Mouse (Mus musculus) lung, postnatal 0 days (tissue): ENCODE data around the gene Gmcl1. TPM values are rescaled to one million over a fixed set of nuclear protein-coding genes. Genes with fewer than 3 reads are reported as not detected.

Experiments used
- ATAC-seq: fragments of 200-750 bp; cut with Nextera tagmentation; 2 replicates; pipeline ENCODE4 v1.8.0; 2017; ENCODE audit warnings: moderate library complexity
- DNase-seq: peaks from one replicate; pipeline ENCODE4 v3.0.0-alpha.2; 2016; ENCODE audit warnings: low spot score
- H3K27ac ChIP-seq: fragments of 300-500 bp; sonication (generic); 2 replicates; pipeline ENCODE4 v1.5.1; 2014; ENCODE audit warnings: antibody characterized with exemption, mild to moderate bottlenecking, low read length, mixed read lengths
- H3K27me3 ChIP-seq: fragments of 300-500 bp; sonication (generic); replicated peaks from 2 replicates; pipeline ENCODE4 v1.6.1; 2014; ENCODE audit warnings: low read length, mixed read lengths; ENCODE audit not compliant: insufficient read depth
- H3K36me3 ChIP-seq: fragments of 300-500 bp; sonication (generic); 2 replicates; pipeline ENCODE4 v1.6.1; 2014; ENCODE audit warnings: low read length, mixed read lengths; ENCODE audit not compliant: insufficient read depth
- H3K4me1 ChIP-seq: fragments of 300-500 bp; sonication (generic); 2 replicates; pipeline ENCODE4 v1.6.1; 2014; ENCODE audit warnings: antibody characterized with exemption, low read depth, low read length, mixed read lengths; ENCODE audit not compliant: insufficient read depth
- H3K4me2 ChIP-seq: fragments of 300-500 bp; sonication (generic); replicated peaks from 2 replicates; pipeline ENCODE4 v1.6.1; 2014; ENCODE audit warnings: low read depth, mild to moderate bottlenecking, low read length, moderate library complexity, mixed read lengths
- H3K4me3 ChIP-seq: fragments of 300-500 bp; sonication (generic); 2 replicates; pipeline ENCODE4 v1.5.1; 2014; ENCODE audit warnings: low read depth, low read length
- H3K9ac ChIP-seq: fragments of 300-500 bp; sonication (generic); replicated peaks from 2 replicates; pipeline ENCODE4 v1.6.1; 2014; ENCODE audit warnings: low read depth, mild to moderate bottlenecking
- H3K9me3 ChIP-seq: fragments of 300-500 bp; sonication (generic); 2 replicates; pipeline ENCODE4 v1.6.1; 2016; ENCODE audit warnings: low read length, mixed read lengths
- CTCF ChIP-seq: IDR thresholded peaks from 2 replicates; pipeline ENCODE4 v1.5.1; 2016; ENCODE audit warnings: antibody characterized with exemption, mild to moderate bottlenecking
- EP300 ChIP-seq: IDR thresholded peaks from 2 replicates; pipeline ENCODE4 v1.6.1; 2016; ENCODE audit warnings: antibody characterized with exemption, mild to moderate bottlenecking, control low read depth
- WGBS: fragments of 180-500 bp; shearing (Covaris S2); extraction: QIAGEN DNeasy Blood & Tissue Kit; methylation state at CpG from one replicate; pipeline ENCODE4 v1.1.7; 2014; 5-methylcytosine and 5-hydroxymethylcytosine counted together
- polyA plus RNA-seq: library from polyadenylated mRNA; unstranded; fragments of >200 nt; fragmentation: Nextera tagmentation; extraction: Ambion mirVana; gene quantifications from 2 replicates; pipeline ENCODE4 v1.2.1, GENCODE M21; 2015

The Gmcl1 gene
- polyA plus RNA-seq, 1 experiment from 2014 or later = 12.2 TPM

DNA sequence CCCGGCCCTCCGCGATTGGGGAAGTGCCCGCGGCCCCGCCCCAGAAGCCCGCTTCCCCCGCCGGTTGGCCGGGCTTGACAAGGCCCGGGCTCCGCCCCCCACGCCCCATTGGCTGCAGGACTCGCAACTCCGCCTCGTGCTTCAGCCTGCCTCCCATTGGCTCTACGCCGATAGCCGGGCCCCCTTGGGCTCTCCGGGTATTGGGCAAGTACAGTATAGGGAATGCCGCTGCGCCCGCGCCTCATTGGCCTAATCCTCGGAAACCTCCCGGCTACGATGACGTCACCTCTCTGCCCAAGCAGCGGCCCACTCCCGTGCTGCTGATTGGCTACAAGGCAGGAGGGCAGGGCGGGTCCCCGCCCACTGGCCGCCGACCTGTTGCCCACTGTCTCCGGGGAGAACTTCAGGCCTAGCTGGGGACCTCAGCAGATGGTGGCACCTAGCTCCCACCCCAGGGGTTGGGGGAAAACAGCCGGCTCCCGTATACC, 63.9 kb downstream of the Gmcl1 start:
- DNase-seq = peak; percentile 100
- H3K9ac ChIP-seq = peak overlapping the region; percentile 51
- peaks cover 12% of the 10 kb centered on the region; the same call in 1 of the 2 replicates for H3K4me1 ChIP-seq
- H3K27me3 ChIP-seq = no peaks in the 10 kb centered on the region
- H3K4me2 ChIP-seq = peak overlapping the region; percentile 71
- TF ChIP-seq EP300 (0 out of 2 replicates have a peak, but pooled peaks have one; percentile 7), CTCF (no peak)
- peaks cover 10% of the 10 kb centered on the region; the same call in 1 of the 2 replicates for H3K36me3 ChIP-seq
- peak overlapping the region; percentile 99 for H3K4me3 ChIP-seq
- no peaks in the 10 kb centered on the region for H3K9me3 ChIP-seq
- WGBS = under 1% methylated on average over 22 of the region's 37 CpGs
- peak; percentile 99 for ATAC-seq
- peak overlapping the region; percentile 90 for H3K27ac ChIP-seq

DNA sequence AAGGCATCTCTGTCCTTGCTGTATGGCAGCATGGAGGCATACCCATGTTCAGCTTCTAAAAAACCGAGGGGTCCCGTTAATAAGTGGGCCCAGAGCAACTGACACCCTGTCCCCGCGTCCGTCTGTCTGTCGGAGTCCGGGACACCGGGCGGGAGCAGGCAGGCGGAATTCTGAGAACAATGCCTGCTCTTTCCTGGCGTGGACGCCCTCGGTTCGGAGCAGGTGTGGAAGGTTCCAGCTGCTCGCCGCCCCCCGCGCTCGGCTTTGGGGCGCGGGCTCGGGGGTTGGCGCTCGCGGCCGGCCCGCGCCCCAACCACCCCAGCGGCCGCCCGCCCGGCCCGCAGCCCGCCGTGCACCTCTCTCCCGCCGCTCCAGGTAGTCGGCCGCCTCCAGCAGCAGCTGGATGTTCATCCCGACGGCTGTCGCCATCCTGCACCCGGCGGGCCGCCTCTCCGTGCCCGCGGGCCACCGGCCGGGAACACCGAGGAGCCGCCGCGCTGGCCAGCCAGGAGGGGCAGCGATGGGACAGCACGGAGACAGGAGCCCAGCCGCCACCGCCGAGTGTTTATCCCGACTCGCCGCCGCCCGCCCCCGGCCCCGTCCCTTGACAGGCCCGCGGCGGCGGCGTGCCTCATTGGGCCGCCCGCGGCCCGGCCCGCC, 64.5 kb downstream of the Gmcl1 start, which contains the start of gene Mxd1:
Gene Mxd1 (minus strand): TSS at position 582 of the 660 bp plus-strand sequence.
- Histone ChIP-seq H3K9me3 (no peaks in the 10 kb centered on the region), H3K4me3 (peak within 1 kb of the TSS; percentile 99), H3K9ac (peak within 1 kb of the TSS; percentile 87), H3K4me2 (peak within 1 kb of the TSS; percentile 95), H3K36me3 (peaks cover 16% of the 10 kb centered on the region; the same call in 1 of the 2 replicates), H3K27me3 (no peaks in the 10 kb centered on the region), H3K27ac (peak within 1 kb of the TSS; percentile 90), H3K4me1 (peaks cover 12% of the 10 kb centered on the region; the same call in 1 of the 2 replicates)
- ATAC-seq = peak; percentile 3; the same call in 1 of the 2 replicates
- WGBS = 0% methylated on average over 26 of the region's 76 CpGs
- no peak for TF ChIP-seq EP300
- no peak; the same call in 1 of the 2 replicates for TF ChIP-seq CTCF
- peak; percentile 16 for DNase-seq

- Histone ChIP-seq H3K4me1 (peaks cover 12% of the 10 kb centered on the region; the same call in 1 of the 2 replicates), H3K27me3 (no peaks in the 10 kb centered on the region), H3K4me3 (peak overlapping the region; percentile 99; the same call in 1 of the 2 replicates), H3K36me3 (peaks cover 21% of the 10 kb centered on the region), H3K27ac (no peak overlapping the region), H3K9me3 (no peaks in the 10 kb centered on the region), H3K9ac (no peak overlapping the region), H3K4me2 (peak overlapping the region; percentile 95)
- no peak for ATAC-seq
- DNase-seq = no peak
- 92% methylated on average over 10 of the region's 10 CpGs for WGBS
- TF ChIP-seq CTCF = no peak
- no peak for TF ChIP-seq EP300
Observed at GRCm38 (mm10) chr6:86667061-86667460, 66.1 kb downstream of the Gmcl1 start.

DNA sequence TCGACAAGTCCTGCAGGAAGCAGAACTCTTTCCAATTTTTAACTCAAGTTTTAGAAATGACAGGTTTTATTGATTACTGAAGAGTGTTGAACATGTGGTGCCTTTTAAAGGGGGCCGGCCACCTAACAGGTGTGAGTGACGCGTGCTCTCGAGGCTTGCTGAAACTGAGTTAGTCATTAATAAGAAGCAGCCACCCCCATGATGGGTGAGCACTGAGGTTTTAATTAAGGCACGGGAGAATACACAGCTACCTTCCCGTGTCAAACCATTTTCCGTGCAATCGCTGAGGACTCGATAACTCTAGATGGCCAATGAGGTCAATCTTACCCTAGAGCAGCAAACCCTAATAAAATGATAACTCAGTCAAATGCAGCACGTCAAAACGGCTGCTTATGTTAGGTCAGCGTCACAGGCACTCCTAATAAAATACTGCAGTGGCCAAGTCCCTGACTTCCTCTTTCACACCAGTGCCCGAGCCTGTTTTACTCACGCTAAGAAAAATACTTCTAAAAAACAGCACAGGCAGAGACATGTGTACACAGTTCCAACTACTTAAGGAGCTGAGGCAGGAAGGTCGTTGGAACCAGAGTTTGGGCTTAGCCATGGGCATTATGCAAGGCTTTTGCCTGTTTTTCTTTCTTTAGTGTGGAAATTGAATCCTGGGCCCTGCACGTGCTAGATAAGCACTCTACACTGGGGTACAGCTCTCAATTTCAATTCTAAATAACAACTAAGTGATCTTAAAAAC, 67.4 kb downstream of the Gmcl1 start:
- no peak overlapping the region for H3K9ac ChIP-seq
- H3K27ac ChIP-seq = no peak overlapping the region
- peak; percentile 29 for DNase-seq
- H3K4me2 ChIP-seq = no peak overlapping the region
- TF ChIP-seq EP300 = no peak
- no peak for TF ChIP-seq CTCF
- no peak overlapping the region for H3K4me3 ChIP-seq
- peaks cover 23% of the 10 kb centered on the region; the same call in 1 of the 2 replicates for H3K36me3 ChIP-seq
- H3K9me3 ChIP-seq = no peaks in the 10 kb centered on the region
- ATAC-seq = no peak
- H3K27me3 ChIP-seq = no peaks in the 10 kb centered on the region
- H3K4me1 ChIP-seq = peaks cover 12% of the 10 kb centered on the region; the same call in 1 of the 2 replicates
- 72% methylated on average over 17 of the region's 17 CpGs for WGBS

DNA sequence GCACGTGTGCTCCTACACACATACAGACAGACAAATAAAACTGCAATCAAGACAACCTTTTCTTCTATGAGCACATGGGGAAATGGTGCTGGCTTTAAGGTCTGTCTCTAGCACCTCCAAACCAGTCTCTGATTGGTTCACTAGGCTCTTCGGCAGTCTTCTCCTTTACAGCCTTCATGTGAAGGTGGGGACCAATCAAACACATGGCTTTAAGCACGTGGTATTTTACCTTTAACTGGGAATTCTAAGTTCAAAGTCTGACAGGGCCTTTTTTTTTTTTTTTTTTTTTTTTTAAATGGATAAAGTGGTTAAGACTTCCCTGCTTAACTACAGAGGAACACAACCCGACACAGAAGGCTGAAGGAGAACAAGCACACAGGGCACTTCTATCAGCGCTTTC, 68.1 kb downstream of the Gmcl1 start:
- ATAC-seq (no peak), DNase-seq (no peak)
- Histone ChIP-seq H3K9me3 (no peaks in the 10 kb centered on the region), H3K4me3 (no peak overlapping the region), H3K4me1 (peaks cover 12% of the 10 kb centered on the region; the same call in 1 of the 2 replicates), H3K9ac (no peak overlapping the region), H3K4me2 (no peak overlapping the region), H3K27ac (no peak overlapping the region), H3K36me3 (peaks cover 23% of the 10 kb centered on the region; the same call in 1 of the 2 replicates), H3K27me3 (no peaks in the 10 kb centered on the region)
- TF ChIP-seq CTCF = no peak
- 76% methylated on average over 5 of the region's 5 CpGs for WGBS
